Mouse (Mus musculus): ENCODE measurements around the gene Ccs.

GRCm38 (mm10) chr19:4820678-4821303 is 18.3 kb downstream of the Ccs start:
- TF ChIP-seq CTCF (IDR thresholded peaks at IDR 0.05; ENCODE audit: insufficient read depth, low read depth, low read length) (no peak), POLR2A (IDR thresholded peaks at IDR 0.05; ENCODE audit: insufficient read depth, low read depth, low read length) (no peak)
